Mouse (Mus musculus): ENCODE data around the gene Ppih. TPM values are rescaled to one million over a fixed set of nuclear protein-coding genes. Genes with fewer than 3 reads are reported as not detected.
A peak's percentile ranks its signal among the peaks of the same experiment; 100 is the strongest.
"Not testable (repeated sequence)": the region's sequence is repeated elsewhere in the genome, so short reads cannot be mapped to it uniquely, and the experiment has no call there.

The Ppih gene
- total RNA-seq, 1 experiment from 2014 or later: 146 TPM

DNA sequence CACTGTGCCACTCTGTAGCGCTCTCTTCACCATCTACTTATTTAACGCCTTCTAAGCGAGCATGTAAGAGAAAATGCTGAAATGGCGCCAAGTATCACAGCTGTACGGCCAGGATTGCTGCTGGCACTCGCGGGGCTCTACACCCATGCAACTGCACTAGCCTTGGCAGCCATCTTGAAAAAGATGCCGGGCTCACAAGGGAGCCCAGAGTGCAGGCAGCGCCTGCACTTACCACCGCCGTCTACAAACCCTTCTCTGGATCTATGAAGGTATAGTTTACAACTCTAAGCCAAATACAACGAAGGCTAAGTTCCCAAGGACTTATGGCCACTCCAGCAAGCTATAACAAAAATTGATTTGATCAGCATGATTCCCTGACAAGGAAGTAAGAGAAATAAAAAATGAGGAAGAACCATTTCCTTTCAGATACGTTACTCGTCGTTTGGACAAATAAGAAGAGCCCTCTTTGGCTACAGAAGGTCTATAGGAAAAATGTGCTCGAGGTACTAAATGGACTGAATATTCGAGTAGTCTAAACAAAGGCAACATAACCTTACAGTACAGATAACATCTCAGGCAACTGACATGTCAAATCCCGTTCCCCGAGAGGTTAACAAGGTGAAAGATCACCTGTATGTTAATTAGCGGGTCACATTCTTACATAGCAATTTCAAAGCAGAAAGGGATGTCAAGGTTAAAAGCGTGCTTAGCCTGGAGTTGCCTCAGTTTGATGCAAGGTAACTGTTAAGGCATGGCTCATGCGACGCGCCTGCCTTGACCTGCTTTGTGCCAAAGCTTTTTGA, 27.4 kb downstream of the Ppih start:
- peak; percentile 34 for ATAC-seq (replicated peaks; ENCODE audit: low read depth, poor library complexity, severe bottlenecking)

- ATAC-seq (replicated peaks; ENCODE audit: low read depth, poor library complexity, severe bottlenecking): no peak
Observed at GRCm38 (mm10) chr4:119291921-119292320, 28.4 kb downstream of the Ppih start.

- 0 out of 2 replicates have a peak, but pooled peaks have one; percentile 21 for ATAC-seq (replicated peaks; ENCODE audit: low read depth, poor library complexity, severe bottlenecking)
Observed at GRCm38 (mm10) chr4:119285336-119285735, 35.0 kb downstream of the Ppih start.

DNA sequence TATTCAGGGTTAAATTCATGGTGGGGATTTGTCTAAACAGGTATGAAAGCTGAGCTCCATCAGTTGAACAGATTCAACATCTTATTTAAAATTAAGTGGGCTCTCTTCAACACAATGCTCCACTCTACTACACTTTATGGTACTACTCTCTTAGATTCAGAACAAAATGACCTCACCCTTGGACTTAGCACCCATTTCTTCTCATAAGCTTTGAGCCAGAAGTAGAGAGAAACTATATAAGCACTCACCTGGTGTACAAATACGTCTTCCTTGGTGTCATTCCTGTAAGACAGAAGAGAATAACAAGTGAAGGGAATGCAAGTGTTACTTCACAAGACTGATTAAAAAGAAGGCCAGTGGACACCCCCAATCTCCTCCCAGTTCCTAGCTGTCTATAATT, 35.5 kb downstream of the Ppih start:
- no peak for ATAC-seq (replicated peaks; ENCODE audit: low read depth, poor library complexity, severe bottlenecking)

GRCm38 (mm10) chr4:119278784-119279183, 41.6 kb downstream of the Ppih start:
- ATAC-seq (replicated peaks; ENCODE audit: low read depth, poor library complexity, severe bottlenecking): not testable (repeated sequence)

DNA sequence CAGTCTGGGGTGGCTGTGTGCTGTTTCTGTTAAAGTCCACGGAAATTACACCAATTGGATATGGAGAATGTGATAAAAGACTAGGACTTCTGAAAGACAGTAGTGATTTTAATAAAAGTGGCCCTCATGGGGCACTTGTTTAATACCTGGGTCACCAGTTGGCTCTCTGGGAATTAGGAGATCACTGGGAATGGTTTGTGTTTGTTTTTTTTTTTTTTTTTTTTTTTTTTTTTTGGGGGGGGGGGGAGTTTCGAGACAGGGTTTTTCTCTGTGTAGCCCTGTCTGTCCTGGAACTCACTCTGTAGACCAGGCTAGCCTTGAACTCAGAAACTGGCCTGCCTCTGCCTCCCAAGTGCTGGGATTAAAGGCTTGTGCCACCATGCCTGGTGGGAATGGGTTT, 44.6 kb downstream of the Ppih start:
- no peak for ATAC-seq (replicated peaks; ENCODE audit: low read depth, poor library complexity, severe bottlenecking)

DNA sequence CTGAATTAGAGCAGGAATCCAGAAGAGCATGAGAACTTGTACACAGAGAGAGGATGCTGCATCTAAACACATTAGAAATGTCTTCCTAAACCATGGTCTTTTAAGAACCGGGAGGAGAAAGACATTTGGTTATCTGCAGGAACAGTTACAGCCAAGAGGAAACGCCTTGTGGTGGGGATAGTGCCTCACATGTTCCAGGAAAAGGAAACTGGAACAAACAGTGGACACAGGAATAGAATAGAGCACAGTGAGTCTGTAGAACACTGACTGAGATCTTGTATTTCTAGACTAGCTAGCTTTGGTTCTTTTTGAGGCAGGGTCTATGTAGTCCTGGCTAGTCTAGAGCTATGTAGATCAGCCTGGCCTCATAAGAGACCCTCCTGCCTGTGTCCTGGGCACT, 45.1 kb downstream of the Ppih start:
- peak; percentile 75 for ATAC-seq (replicated peaks; ENCODE audit: low read depth, poor library complexity, severe bottlenecking)

DNA sequence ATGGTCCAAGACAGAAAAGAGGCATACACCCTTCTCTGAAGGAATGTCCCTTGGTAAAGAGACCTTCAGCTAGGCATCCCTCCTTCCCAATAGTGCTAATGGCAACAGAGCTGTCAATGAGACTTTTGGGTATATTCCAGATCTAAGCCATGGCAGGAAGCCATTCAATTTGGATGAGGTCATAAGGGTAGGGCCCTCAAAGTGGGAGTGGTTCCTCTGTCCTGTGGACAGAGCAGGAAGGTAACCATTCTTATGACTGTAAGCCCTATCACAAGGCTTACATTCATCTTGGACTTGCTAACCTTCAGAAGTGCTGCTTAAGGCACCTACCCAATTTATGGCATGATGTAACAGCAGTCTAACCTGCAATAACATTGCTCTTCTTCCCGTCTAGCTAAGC, 45.7 kb downstream of the Ppih start:
- no peak for ATAC-seq (replicated peaks; ENCODE audit: low read depth, poor library complexity, severe bottlenecking)

GRCm38 (mm10) chr4:119266606-119267005, 53.7 kb downstream of the Ppih start:
- ATAC-seq (replicated peaks; ENCODE audit: low read depth, poor library complexity, severe bottlenecking): no peak

DNA sequence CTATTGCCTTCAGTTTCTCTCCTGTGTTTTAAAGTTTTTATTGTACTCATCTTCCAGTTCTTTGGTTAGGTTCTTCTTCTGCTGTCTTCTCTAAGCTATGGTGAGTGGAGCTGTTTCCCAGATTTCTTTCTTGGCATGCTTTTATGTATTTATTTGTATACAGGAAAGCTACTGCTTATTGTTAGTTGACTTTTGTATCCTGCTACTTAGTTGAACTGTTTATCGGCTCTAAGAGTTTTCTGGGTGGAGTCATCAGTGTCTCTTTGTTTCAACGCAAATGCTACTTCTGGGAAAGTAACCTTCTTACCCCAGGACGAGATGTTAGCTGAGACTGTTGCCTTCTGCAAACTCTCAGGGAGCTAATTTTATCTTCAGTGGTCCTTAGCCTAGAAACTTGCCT, 56.9 kb downstream of the Ppih start:
- no peak for ATAC-seq (replicated peaks; ENCODE audit: low read depth, poor library complexity, severe bottlenecking)

DNA sequence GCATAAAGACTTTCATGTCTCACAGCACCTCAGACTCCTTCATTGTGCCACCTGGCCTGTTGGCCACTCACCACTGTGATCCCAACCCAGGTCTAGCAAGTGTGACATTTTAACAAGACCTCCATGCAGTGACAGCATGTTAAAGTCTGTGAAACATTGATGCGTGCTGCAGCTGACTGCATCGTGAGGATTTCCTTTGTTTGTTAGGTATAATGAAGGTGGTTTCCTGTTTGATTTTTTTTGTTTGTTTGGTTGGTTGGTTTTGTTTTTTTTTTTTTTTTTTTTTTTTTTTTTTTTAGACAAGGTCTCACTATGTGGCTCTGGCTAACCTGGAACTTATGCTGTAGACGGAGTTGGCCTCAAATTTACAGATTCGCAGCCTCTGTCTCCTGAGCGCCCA, 57.9 kb downstream of the Ppih start:
- no peak for ATAC-seq (replicated peaks; ENCODE audit: low read depth, poor library complexity, severe bottlenecking)

- ATAC-seq (replicated peaks; ENCODE audit: low read depth, poor library complexity, severe bottlenecking): no peak
Observed at GRCm38 (mm10) chr4:119261087-119261713, 59.1 kb downstream of the Ppih start.

DNA sequence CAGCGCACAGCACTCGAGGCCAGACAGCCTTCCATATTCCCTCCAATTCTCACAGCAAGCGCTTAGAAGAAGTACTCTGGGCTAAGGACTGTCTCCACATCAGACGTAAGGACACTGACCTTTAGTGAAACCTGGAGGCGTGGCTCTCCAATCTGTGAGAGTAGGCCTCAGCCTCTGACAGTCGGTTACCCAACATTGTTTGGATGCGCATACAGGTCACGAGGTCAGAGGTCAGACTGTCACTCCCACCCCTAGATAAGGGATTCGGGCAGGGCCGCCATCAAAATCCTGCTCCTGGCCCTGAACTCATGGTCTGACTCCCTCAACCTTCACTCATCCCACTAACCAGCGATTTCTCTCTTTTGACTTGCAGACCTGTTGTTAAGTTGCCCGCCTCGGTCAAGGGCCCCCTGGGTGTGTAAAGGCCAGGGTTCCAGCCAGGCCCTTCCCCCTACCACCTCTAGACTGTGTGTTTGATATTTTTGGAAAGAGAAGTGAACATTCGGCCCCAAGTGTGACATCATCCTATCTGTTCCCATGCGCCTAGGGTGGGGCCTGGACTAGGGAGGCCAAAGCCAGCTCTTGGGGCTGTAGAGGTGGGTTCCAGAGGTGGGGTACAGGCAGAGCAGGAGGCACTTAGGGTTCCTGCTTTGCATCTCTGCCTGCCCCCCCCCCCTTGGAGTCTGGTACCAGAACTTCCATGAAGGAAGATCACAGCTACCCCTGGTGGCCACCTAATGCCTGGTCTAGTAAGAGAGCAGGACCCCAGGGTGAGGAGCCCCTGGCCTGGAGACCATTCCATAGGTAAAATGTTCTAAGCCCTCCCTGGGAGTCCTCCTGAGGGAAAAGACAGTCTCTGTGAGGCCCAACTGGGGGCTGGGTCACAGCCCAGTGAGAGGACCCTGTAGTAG, 60.7 kb downstream of the Ppih start:
- ATAC-seq (replicated peaks; ENCODE audit: low read depth, poor library complexity, severe bottlenecking): no peak

DNA sequence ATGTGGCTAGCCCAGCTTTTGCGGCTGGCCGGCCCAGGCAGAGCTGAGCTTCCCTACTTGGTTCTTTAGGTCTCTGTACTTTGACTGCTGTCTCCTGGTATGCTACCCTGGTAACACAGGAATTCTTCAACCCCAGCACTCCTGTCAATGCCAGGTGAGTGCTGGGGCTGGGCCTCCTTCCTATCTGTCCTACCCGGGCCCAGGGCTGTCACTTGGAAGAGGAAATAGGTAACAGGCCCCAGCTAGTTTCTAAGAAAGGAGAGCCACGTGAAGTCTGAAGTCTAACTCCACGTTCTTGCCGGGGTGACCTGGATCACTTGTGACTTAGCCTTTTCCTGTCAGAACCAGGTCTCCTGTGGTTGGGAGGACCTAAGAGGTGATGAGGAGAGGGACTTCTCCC, 63.3 kb downstream of the Ppih start:
- ATAC-seq (replicated peaks; ENCODE audit: low read depth, poor library complexity, severe bottlenecking): no peak

DNA sequence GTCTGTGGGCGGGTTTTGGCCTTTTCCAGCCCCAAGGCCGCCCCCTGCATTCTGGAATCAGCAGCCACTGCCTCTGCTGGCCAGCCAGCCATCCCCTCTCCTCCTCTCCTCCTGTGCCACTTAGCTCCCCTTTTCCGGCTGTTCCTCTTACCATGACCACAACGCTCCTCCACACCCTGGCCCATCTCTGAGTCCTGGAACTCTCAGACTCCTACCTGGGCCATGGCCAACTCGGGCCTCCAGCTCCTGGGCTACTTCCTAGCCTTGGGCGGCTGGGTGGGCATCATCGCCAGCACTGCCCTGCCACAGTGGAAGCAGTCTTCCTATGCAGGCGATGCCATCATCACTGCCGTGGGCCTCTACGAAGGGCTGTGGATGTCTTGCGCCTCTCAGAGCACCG, 65.0 kb downstream of the Ppih start, which contains the start of gene Cldn19:
Gene Cldn19 (plus strand): TSS at position 64 of the 400 bp plus-strand sequence.
- no peak for ATAC-seq (replicated peaks; ENCODE audit: low read depth, poor library complexity, severe bottlenecking)

DNA sequence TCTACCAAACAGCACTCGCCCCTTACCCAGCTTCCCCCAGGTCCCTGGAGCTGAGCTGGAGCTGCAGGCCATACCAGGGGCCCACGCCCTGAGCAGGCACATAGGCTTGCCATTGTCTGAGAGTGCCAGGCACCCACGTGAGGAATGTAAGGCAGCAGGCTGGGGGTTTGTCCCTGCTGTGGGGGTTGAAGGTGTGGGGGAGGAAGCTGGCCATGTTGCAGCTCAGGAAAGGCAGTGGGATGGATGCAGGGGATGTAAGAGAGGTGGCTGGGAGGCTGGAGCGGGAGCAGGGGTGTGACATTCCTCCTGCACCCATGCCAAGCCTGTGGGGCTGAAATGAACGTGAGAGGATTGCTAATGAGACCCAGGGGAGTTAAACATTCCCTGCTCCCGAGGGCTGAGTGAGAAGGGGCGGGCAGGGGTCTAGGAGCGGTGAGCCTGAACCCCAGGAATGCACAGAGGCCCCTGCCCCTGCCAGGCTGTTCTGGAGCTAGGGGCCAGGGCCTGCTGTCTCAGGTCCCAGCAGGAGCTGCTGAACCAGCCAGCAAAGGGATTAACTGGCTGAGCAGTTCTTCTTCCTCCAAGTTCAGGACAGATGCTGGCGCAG, 66.2 kb downstream of the Ppih start:
- no peak for ATAC-seq (replicated peaks; ENCODE audit: low read depth, poor library complexity, severe bottlenecking)

DNA sequence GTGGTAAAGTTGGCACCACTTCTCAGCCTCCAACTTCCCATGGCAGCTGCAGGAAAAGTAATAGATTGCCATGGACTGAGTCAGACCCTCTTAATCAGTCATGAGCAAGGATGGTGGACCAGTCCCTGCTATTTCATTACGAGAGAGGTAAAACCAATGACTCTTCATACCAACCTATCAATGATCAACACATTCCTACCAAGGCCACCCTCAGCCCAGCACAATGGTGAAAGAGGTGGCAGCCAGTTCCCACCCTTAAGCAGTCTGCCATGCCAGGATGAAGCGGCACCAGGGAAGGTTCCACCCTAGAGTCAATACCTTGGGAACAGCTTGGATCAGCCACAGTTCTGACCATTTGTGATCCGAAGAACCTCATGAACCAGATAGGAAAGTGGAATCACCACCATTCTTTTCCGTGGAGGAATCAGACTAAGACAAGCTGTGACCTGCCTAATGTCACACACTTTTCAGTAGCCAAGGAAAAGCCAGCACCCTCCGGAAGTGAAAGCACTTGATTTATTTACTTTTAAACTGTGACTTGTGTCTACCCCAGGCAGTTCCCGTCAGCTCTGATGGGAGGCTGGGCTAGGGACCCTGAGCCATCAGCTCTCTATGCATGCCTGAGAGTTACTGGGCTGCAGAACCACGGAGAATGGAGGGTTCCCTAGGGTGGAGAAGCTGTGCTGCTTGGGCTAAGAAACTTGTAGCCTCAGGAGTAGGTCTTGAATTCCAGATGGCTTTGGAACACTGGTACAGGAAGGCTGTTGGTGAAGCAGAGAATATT, 68.1 kb downstream of the Ppih start:
- no peak for ATAC-seq (replicated peaks; ENCODE audit: low read depth, poor library complexity, severe bottlenecking)
